Mouse (Mus musculus) liver, adult 2 months (tissue): ENCODE results near the gene Cdkal1.

Experiments
- CTCF ChIP-seq: fragments of 200-500 bp; IDR thresholded peaks from 2 replicates; pipeline ENCODE4 v1.5.1; 2011; ENCODE audit warnings: low read depth, low read length, control low read depth
- POLR2A ChIP-seq: fragments of 200-500 bp; IDR thresholded peaks from 2 replicates; pipeline ENCODE4 v1.6.1; 2011; ENCODE audit warnings: low read length, control low read depth; ENCODE audit not compliant: insufficient read depth; ENCODE audit errors: extremely low read depth

GRCm38 (mm10) chr13:29194946-29195345 lies 660.5 kb downstream of the Cdkal1 start:
- TF ChIP-seq POLR2A (no peak), CTCF (no peak)
